Mouse (Mus musculus) neutrophil, adult 65 days (primary cell): ENCODE measurements around the gene Fam168b. TPM values are rescaled to one million over a fixed set of nuclear protein-coding genes. Genes with fewer than 3 reads are reported as not detected.

Source experiments
- total RNA-seq: library from RNA; stranded (reverse); gene quantifications from 2 replicates; pipeline ENCODE4 v1.2.4, GENCODE M21; 2023

Fam168b gene
- total RNA-seq: 92.6 and 95.5 TPM in 2 replicates

DNA sequence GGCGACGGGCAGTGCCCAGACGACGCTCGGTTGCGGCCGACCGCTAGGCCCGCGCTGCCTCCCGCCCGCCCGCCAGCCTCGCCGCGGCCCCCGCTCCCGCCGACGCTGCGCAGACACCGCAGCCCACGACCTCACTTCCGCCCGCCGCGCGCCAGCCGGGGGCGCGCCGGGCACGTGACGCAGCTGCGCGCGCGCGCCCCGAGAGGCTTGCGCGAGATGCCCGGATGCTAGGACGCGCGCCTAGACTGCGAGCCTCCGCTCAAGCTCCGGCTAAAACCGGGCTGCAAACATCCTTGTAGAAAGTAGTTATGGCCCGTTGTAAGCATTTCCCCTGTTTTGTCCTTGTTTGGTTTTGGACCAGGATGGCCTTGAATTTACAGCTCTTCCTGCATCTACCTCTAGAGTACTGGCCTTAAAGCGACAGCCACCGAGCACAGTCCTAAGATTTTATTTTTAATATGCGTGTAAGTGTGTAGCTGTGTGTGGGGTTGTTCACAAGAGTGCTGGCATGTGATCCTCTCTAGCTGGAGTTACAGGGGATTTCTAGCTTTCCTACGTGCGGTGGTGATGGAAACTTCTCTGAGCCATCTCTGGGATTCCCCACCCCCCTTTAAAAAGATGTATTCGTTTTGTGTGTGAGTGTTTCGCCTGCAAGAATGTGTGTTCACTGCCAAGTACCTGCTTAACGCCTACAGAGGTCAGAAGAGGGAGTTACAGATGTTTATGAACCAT lies at the start of gene Fam168b:
Gene Fam168b, minus strand, starts transcription at position 179 of the 732 bp plus-strand sequence.

DNA sequence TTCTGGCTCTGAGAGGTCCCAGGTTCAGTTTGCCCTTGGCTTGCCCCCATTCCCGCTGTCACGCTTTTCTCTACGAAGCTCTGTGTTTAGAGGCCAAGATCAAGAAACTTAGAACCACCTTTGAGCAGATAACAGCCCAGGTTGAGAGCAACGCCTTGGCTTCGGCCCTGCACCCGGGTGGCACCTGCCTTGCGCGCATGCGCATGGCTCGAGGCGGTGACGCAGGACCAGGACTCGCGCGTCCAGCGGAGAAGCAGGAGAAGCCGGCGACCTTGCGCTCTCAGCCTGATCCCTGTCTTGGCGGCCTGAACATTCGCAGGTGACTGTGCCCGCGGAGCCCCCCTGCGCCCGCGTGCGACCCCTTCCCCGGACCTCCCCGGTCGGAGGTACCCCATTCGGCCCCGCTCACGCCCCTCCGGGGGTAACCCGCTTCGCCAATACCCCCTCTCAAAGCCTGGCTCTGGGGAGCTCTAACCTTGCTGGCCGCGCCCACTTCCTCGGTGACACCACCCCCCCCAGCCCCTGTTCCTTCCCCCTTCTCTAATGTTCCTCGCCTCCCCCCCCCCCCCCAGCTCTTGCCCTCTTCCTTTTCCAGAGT lies 7.0 kb upstream of the Fam168b start, which contains the start of gene Plekhb2:
Gene Plekhb2, plus strand, starts transcription at position 232 of the 598 bp plus-strand sequence.

Other genes starting within 250 kb of the Fam168b start
- gene Plekhb2, start 6.9 kb upstream of the Fam168b start, total RNA-seq: 24.0 and 24.5 TPM in 2 replicates